Mouse (Mus musculus) limb, embryonic 14.5 days (tissue): ENCODE results near the gene Hoxd9. TPM values are rescaled to one million over a fixed set of nuclear protein-coding genes. Genes with fewer than 3 reads are reported as not detected.

Experiments
- ATAC-seq: fragments of 200-750 bp; cut with Nextera tagmentation; 2 replicates; pipeline ENCODE4 v1.8.0; 2017; ENCODE audit warnings: low read depth, moderate number of reproducible peaks, moderate TSS enrichment; ENCODE audit not compliant: low FRiP score
- DNase-seq: peaks from one replicate; pipeline ENCODE4 v3.0.0-alpha.2; 2015; ENCODE audit warnings: low spot score
- H3K27ac ChIP-seq: fragments of 300-500 bp; sonication (generic); replicated peaks from 2 replicates; pipeline ENCODE4 v1.5.1; 2014; ENCODE audit warnings: low read depth, mild to moderate bottlenecking, low read length, moderate library complexity, mixed read lengths
- H3K27me3 ChIP-seq: fragments of 300-500 bp; sonication (generic); 2 replicates; pipeline ENCODE4 v1.6.1; 2014; ENCODE audit warnings: low read length, mixed read lengths; ENCODE audit not compliant: control insufficient read depth, insufficient read depth
- H3K36me3 ChIP-seq: fragments of 300-500 bp; sonication (generic); 2 replicates; pipeline ENCODE4 v1.6.1; 2014; ENCODE audit warnings: mild to moderate bottlenecking, low read length, moderate library complexity, mixed read lengths; ENCODE audit not compliant: control insufficient read depth, insufficient read depth
- H3K4me1 ChIP-seq: fragments of 300-500 bp; sonication (generic); 2 replicates; pipeline ENCODE4 v1.6.1; 2014; ENCODE audit warnings: antibody characterized with exemption, low read length, mixed read lengths; ENCODE audit not compliant: control insufficient read depth, insufficient read depth
- H3K4me2 ChIP-seq: fragments of 300-500 bp; sonication (generic); replicated peaks from 2 replicates; pipeline ENCODE4 v1.6.1; 2014; ENCODE audit warnings: low read depth, mild to moderate bottlenecking, low read length, moderate library complexity; ENCODE audit not compliant: severe bottlenecking
- H3K4me3 ChIP-seq: fragments of 300-500 bp; sonication (generic); replicated peaks from 2 replicates; pipeline ENCODE4 v1.5.1; 2014; ENCODE audit warnings: low read length
- H3K9ac ChIP-seq: fragments of 300-500 bp; sonication (generic); 2 replicates; pipeline ENCODE4 v1.6.1; 2014; ENCODE audit warnings: mild to moderate bottlenecking, low read depth, low read length, moderate library complexity; ENCODE audit not compliant: severe bottlenecking
- H3K9me3 ChIP-seq: fragments of 300-500 bp; sonication (generic); 2 replicates; pipeline ENCODE4 v1.6.1; 2016; ENCODE audit warnings: low read length; ENCODE audit not compliant: control insufficient read depth
- POLR2A ChIP-seq: fragments of 200-500 bp; IDR thresholded peaks from 2 replicates; pipeline ENCODE4 v1.8.0; 2012; ENCODE audit warnings: inconsistent platforms, mild to moderate bottlenecking, moderate library complexity, borderline replicate concordance; ENCODE audit not compliant: insufficient read depth, insufficient read length; ENCODE audit errors: extremely low read depth
- WGBS: fragments of 180-500 bp; shearing (Covaris S2); extraction: QIAGEN DNeasy Blood & Tissue Kit; methylation state at CpG from one replicate; pipeline ENCODE4 v1.1.7; 2014; 5-methylcytosine and 5-hydroxymethylcytosine counted together
- polyA plus RNA-seq, 2 experiments: library from polyadenylated mRNA; depleted of rRNA in 1 of 2; stranded (reverse) in 1 of 2; unstranded in 1 of 2; fragments of >200 nt; fragmentation: Nextera tagmentation in 1 of 2; extraction: Ambion mirVana in 1 of 2; gene quantifications; 2 replicates each; pipeline versions ENCODE4 v1.2.1 to v1.2.3; 2012 to 2014

The Hoxd9 gene
- polyA plus RNA-seq, 2 experiments, result 8.7 to 19.6 TPM

- Histone ChIP-seq H3K9ac (peak overlapping the region; percentile 86; the same call in 1 of the 2 replicates), H3K9me3 (no peaks in the 10 kb centered on the region), H3K27ac (no peak overlapping the region), H3K4me2 (peak overlapping the region; percentile 96), H3K4me1 (peaks cover 33% of the 10 kb centered on the region), H3K4me3 (peak overlapping the region; percentile 55), H3K27me3 (peaks cover 68% of the 10 kb centered on the region), H3K36me3 (peaks cover 6% of the 10 kb centered on the region)
- no peak for ATAC-seq
- DNase-seq, result no peak
- 17% methylated on average over 23 of the region's 23 CpGs for WGBS
- no peak for TF ChIP-seq POLR2A
Measured at GRCm38 (mm10) chr2:74699664-74700545, 2.4 kb downstream of the Hoxd9 start.

GRCm38 (mm10) chr2:74700546-74701112, 3.1 kb downstream of the Hoxd9 start:
- peaks cover under 1% of the 10 kb centered on the region; the same call in 1 of the 2 replicates for H3K36me3 ChIP-seq
- H3K9me3 ChIP-seq, result no peaks in the 10 kb centered on the region
- ATAC-seq, result no peak
- no peak for DNase-seq
- WGBS, result 19% methylated on average over 22 of the region's 22 CpGs
- H3K4me2 ChIP-seq, result peak overlapping the region; percentile 6; the same call in 1 of the 2 replicates
- H3K27ac ChIP-seq, result no peak overlapping the region
- peaks cover 29% of the 10 kb centered on the region for H3K4me1 ChIP-seq
- no peak overlapping the region for H3K4me3 ChIP-seq
- no peak overlapping the region for H3K9ac ChIP-seq
- no peak for TF ChIP-seq POLR2A
- peaks cover 63% of the 10 kb centered on the region for H3K27me3 ChIP-seq

- peaks cover 68% of the 10 kb centered on the region for H3K27me3 ChIP-seq
- H3K27ac ChIP-seq, result no peak overlapping the region
- H3K4me2 ChIP-seq, result peak overlapping the region; percentile 34; the same call in 1 of the 2 replicates
- peaks cover 15% of the 10 kb centered on the region for H3K4me1 ChIP-seq
- no peak for ATAC-seq
- no peak overlapping the region for H3K4me3 ChIP-seq
- peak; percentile 82 for DNase-seq
- no peak for TF ChIP-seq POLR2A
- H3K9me3 ChIP-seq, result no peaks in the 10 kb centered on the region
- WGBS, result 11% methylated on average over 17 of the region's 17 CpGs
- no peaks in the 10 kb centered on the region for H3K36me3 ChIP-seq
- no peak overlapping the region for H3K9ac ChIP-seq
Measured at GRCm38 (mm10) chr2:74701949-74702819, 4.7 kb downstream of the Hoxd9 start.

GRCm38 (mm10) chr2:74702820-74703219, 5.3 kb downstream of the Hoxd9 start:
- no peak overlapping the region for H3K9ac ChIP-seq
- no peaks in the 10 kb centered on the region for H3K9me3 ChIP-seq
- H3K27me3 ChIP-seq, result peaks cover 75% of the 10 kb centered on the region
- H3K27ac ChIP-seq, result no peak overlapping the region
- no peaks in the 10 kb centered on the region for H3K36me3 ChIP-seq
- H3K4me1 ChIP-seq, result peaks cover 15% of the 10 kb centered on the region
- H3K4me2 ChIP-seq, result no peak overlapping the region
- 18% methylated on average over 6 of the region's 6 CpGs for WGBS
- DNase-seq, result no peak
- no peak for TF ChIP-seq POLR2A
- no peak overlapping the region for H3K4me3 ChIP-seq
- no peak for ATAC-seq

GRCm38 (mm10) chr2:74703317-74703716, 5.8 kb downstream of the Hoxd9 start:
- Histone ChIP-seq H3K4me2 (no peak overlapping the region), H3K36me3 (no peaks in the 10 kb centered on the region), H3K4me3 (no peak overlapping the region), H3K9me3 (no peaks in the 10 kb centered on the region), H3K4me1 (peaks cover 12% of the 10 kb centered on the region), H3K27me3 (peaks cover 79% of the 10 kb centered on the region), H3K27ac (no peak overlapping the region), H3K9ac (no peak overlapping the region)
- no peak for TF ChIP-seq POLR2A
- DNase-seq, result no peak
- WGBS, result 11% methylated on average over 10 of the region's 10 CpGs
- no peak for ATAC-seq
